Mouse (Mus musculus): Measurements from ENCODE around the gene Apon. TPM values are rescaled to one million over a fixed set of nuclear protein-coding genes. Genes with fewer than 3 reads are reported as not detected.
"Not testable (repeated sequence)": the region's sequence is repeated elsewhere in the genome, so short reads cannot be mapped to it uniquely, and the experiment has no call there.

Gene Apon
- total RNA-seq, 2 experiments from 2014 or later: 0.20 TPM; not detected in 1

DNA sequence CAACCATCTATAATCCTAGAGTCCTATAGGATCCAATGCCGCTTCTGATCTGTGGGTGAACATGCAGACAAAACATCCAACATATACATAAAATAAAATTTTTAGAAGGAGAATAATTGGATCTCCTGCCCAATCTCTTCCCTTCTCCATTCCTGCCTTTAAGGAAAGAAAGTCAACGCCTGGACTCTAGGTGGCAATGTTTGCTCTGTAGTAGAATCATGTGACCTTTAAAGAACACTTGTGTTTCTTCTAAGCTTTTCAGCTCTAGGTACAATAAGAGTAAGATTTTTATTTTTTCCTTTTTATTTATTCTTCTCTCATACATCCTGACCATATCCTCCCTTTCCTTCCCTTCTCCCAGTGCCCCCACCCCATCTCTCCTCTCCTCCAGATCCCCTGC is 18.0 kb downstream of the Apon start:
- peak in 1 of 2 experiments; percentile 26 for DNase-seq
- intact Hi-C loops (cut with DNase I): loop anchor here (5.0 kb wide), 1 partner anchor 130 kb away; no protein-coding TSS in a partner anchor

DNA sequence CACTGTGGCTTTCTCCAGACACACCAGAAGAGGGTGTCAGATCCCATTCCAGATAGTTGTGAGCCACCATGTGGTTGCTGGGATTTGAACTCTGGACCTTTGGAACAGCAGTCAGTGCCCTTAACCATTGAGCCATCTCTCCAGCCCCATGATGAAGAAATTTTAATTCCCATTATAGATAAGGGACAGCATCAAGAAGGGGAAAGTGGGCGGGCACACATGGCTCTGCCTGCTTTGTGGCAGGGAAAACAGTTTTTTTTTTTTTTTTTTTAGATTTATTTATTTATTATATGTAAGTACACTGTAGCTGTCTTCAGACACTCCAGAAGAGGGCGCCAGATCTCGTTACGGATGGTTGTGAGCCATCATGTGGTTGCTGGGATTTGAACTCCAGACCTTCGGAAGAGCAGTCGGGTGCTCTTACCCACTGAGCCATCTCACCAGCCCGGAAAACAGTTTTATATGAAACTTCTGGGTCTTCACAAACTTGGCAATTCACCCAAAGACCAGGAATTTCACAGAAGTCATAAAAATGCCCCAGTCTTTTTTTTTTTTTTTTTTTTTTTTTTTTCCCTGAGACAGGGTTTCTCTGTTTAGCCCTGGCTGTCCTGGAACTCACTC is 19.0 kb downstream of the Apon start:
- intact Hi-C loops (cut with DNase I): loop anchor here (5.0 kb wide), 1 partner anchor 131 kb away; no protein-coding TSS in a partner anchor
- DNase-seq: not testable (repeated sequence)

DNA sequence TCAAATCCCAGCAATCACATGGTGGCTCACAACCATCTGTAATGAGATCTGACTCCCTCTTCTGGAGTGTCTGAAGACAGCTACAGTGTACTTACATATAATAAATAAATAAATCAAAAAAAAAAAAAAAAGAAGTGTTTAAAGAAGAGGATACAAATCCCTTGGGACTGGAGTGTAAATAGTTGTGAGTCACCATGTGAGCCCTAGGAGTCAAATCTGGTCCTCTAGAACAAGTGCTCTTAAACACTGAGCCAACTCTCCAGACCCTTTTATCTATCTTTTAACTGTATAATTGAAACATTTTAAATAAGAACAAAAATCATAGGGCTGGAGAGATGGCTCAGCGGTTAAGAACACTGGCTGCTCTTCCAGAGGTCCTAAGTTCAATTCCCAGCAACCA is 21.5 kb downstream of the Apon start:
- DNase-seq; intact Hi-C loops (cut with DNase I): not testable (repeated sequence)

DNA sequence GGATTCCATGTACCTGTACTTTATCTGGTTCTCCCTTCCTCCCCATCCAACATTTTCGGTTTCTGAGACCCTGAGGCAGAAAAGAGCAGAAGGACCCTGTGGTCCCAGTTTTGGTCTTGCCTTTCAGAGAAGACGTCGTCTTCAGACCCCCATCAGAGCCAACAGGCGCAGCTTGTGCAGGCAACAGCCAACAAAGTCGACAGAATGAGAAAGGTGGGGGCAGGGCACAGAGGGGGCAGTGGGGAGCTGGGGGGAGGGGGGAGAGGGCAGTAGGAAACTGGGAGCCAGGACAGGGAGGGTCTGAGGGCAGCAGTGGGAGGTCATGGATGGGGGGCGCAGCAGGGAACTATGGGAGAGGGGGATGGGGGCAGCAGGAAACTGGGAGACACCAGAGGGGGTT is 24.3 kb downstream of the Apon start:
- intact Hi-C loops (cut with DNase I): no loop called here
- DNase-seq: no peak

DNA sequence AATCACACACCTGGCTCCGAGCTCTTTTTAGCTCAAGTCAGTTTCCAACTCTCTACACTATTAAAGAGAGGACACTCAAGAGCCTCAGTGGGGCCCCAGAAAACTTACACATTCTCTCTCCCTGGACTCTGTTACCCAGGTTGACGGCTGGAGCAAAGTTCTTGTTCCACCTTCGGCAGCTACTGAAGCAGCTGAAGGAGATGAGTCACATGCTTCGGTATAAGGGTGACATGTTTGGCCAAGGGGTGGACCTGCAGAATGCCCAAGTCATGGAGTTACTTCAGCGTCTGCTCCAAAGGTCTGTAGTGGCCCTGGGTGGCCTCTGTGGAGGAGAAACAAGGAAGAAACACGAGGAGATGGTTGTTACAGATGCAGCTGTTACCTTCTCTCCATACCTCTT is 27.0 kb downstream of the Apon start:
- intact Hi-C loops (cut with DNase I): no loop called here
- DNase-seq: no peak

DNA sequence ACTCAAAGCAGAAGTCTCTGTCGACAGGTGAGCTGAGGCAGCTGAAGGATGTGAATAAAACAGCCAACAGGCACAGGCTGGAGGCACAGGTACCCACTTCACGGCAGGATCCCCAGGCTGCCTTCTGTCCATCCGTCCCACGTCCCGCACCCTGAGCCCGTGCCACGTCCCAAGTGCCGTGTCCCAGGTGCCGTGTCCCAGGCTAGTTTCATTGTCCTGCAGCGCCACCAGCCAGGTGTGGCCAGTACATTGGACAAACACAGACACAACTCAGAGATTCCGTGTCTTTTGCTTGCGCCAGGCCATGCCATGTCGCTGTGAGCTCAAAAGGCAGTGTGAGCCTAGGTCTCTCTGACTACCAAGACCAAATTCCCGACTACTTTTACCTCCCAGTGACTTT is 27.8 kb downstream of the Apon start:
- intact Hi-C loops (cut with DNase I): no loop called here
- no peak for DNase-seq

DNA sequence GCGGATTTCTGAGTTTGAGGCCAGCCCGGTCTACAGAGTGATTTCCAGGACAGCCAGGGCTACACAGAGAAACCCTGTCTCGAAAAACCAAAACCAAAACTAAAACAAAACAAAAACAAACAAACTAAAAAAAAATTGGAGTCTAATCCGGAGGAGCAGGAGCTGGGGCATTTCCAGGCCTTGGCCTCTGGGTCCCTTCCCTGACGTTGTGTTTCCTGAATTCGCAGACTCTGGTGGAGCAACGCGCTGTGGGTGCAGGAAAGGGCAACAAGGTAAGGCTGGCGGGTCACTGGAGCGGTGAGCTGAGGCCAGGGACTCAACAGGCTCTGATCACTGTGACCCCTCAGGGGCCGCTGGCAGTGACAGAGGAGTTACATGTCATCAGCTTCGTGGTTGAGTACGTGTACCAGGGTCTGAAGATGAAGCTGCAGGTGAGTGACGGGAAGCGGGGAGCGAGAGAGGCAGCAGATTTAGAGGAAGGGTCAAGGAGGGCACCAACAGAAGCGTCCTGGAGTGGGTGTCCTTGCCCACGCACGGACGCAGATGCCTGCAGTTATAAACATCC is 29.1 kb downstream of the Apon start:
- intact Hi-C loops (cut with DNase I): no loop called here
- DNase-seq: no peak

DNA sequence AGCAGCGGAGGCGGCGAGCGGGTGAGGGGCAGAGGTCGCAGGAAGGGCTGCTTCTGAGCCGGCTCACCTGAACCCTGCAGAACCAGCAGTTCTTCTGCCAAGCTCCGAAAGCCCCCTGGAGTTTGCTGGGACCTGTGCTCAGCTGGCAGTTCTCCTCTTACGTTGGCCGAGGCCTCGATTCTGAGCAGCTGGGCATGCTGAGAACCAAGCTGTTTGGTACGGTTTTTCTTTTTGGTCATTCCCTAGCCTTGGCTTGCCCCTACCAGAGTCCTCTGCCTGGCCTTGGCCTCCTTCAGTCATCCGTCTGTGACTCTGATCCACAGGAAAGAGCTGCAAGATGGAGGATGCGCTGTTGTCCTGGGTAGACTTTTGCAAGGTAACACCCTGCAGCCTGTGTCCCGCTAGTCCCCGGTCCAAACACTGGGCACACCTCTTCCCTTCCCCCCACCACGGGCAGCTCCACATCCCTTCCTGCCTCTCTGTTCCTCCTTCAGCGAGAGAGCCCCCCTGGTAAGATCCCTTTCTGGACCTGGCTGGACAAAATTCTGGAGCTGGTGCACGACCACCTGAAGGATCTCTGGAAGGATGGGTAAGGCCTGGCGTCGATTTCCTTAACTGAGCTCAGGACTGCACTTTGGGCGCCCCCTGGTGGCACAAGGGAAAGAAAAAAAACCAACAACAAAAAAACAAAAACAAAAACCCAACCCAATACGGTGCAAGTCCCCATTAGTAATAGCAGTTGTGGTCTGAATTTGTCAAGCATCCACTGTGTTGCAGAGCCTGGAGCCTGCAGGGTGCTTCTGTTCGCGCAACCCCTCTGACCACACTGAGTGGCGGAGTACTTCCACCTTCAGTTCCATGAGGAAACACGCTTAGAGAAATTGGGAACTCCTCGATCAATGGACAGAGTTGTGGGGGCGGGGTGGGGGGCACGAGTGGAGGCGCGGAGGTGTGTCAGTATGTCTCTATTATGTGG is 30.0 kb downstream of the Apon start:
- DNase-seq: peak; percentile 59 to 82
- intact Hi-C loops (cut with DNase I): loop anchor here (1.0 kb wide), 1 partner anchor 71 kb away; no protein-coding TSS in a partner anchor

DNA sequence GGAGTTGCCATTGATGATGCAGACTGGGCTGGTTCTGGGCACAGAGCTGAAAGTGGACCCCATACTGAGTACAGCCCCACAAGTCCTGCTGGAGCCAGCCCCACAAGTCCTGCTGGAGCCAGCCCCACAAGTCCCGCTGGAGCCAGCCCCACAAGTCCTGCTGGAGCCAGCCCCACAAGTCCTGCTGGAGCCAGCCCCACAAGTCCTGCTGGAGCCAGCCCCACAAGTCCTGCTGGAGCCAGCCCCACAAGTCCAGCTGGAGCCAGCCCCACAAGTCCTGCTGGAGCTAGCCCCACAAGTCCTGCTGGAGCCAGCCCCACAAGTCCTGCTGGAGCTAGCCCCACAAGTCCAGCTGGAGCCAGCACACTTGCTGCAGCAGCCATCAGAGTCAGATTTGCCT is 36.7 kb downstream of the Apon start:
- intact Hi-C loops (cut with DNase I): loop anchor here (10.0 kb wide), 1 partner anchor 176 kb away; no protein-coding TSS in a partner anchor
- DNase-seq: peak; percentile 53 to 65

DNA sequence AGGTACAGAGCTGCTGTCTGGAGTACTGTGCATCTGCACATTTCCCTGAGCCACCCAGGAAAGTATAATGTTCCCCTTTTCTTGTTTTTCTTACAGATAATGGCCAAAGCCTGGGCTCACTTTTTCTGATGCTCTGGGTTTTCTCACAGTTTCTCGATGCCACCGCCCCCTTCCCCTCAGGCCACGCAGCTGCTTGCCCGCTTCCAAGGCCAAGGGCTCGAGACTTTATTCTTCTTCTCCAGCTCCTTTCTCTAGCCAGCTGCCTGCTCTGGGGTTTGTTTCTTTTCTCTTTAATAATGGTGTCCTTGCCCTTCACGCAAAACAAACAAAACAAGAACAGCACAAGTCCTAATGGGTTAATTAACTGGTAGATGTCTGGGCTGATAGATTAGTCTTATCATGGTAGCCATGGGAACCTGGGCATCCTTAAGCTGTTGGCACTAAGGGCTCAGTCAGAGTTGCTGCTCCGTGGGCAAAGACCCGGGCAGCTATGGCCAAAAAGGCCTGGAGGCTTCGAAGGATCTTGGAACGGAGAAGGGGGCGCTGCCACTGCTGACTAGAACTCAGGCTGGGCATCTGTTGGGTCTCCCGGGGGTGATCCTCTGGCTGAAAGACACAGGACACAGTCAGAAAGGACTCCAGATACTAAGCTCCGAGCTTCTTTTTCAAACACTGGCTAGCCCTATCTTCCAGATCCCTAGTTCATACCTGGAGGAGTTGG is 42.6 kb downstream of the Apon start:
- intact Hi-C loops (cut with DNase I): loop anchor here (10.0 kb wide), 1 partner anchor 182 kb away; no protein-coding TSS in a partner anchor
- DNase-seq: no peak

DNA sequence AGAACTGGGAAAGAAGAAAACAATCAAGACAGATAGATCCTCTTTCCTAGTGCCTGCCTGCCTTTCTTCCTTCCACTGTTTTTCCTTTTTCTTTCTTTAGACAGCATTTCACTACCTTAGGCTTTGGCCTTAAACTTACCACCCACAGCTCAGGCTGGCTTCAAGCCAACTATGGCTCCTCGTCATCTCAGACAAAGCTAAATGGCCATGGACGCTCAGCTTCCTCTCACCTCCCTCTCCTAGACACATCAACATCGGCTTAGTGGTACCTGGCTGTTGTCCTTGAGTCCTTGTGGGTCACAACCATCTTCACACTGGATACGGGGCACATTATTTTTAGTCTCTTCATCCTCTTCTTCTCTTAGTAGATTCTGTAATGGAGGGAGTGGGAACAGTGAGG is 43.3 kb downstream of the Apon start:
- DNase-seq: peak in 1 of 2 experiments; percentile 23
- intact Hi-C loops (cut with DNase I): loop anchor here (10.0 kb wide), 1 partner anchor 182 kb away; no protein-coding TSS in a partner anchor

DNA sequence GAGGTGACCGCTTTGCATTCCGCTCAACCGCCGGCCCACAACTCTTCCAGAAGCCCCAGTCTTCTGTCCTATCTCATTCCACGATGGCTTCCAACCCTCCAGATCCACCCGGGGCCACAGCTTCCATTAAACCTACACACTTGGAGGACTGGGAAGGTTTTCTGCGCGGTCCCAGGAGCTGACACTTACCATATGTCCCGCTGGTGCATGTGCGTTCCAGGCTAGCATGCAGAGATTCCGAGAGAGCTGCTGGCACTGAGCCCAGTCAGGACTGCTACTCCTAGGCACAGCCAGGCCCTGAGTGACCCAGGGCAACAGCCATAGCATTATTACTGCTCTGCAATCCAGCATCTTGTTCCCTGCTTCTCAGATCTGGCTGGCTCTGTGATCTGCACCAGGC is 43.7 kb downstream of the Apon start:
- peak; percentile 67 to 73 for DNase-seq
- intact Hi-C loops (cut with DNase I): loop anchor here (10.0 kb wide), 1 partner anchor 183 kb away; no protein-coding TSS in a partner anchor

DNA sequence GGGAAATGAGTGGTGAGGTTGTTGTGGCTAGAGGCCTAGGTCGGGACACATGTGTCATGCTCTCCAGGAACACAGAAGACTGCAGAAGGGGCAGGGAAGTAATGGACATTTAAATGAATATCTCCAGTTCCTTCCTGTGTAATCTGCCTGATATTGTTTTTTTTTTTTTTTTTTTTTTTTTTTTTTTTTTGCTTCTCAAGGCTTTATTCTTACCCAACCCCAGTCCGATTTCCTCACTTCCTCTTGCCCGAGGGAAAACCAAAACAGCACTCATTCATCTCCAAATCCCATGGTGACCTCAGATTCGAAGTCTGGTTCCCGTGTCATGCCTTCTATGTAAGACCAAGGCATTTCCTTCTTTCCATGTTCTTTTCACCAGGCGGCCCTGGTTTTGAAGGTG is 44.3 kb downstream of the Apon start:
- no peak for DNase-seq
- intact Hi-C loops (cut with DNase I): loop anchor here (10.0 kb wide), 1 partner anchor 183 kb away; no protein-coding TSS in a partner anchor

DNA sequence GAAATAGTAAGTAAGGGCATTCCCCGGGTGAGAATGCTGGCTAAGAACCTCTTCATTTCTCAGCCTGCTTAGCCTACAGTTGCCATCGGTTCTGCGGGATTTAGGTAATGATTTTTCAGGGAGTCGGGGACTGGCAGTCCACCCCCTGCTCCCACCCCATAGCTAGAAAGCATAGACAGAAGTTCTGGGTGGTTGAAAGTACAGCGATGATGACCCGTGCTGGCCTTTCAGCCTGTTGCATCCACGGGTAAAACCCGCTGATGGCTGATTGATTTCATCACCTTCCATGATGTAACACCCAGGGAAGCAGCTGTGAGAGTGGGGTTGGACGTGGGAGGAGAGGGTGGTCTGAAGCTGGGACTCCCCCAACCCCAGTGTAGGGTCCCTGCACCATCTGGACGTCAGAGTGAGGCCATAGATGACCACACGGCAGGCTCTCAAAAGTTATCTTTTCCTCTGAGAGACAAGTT is 44.8 kb downstream of the Apon start, which contains the start of gene Il23a:
Il23a (minus strand) TSS at position 51 of the 470 bp plus-strand sequence.
- intact Hi-C loops (cut with DNase I): loop anchor here (10.0 kb wide), 1 partner anchor 184 kb away; no protein-coding TSS in a partner anchor
- no peak for DNase-seq

DNA sequence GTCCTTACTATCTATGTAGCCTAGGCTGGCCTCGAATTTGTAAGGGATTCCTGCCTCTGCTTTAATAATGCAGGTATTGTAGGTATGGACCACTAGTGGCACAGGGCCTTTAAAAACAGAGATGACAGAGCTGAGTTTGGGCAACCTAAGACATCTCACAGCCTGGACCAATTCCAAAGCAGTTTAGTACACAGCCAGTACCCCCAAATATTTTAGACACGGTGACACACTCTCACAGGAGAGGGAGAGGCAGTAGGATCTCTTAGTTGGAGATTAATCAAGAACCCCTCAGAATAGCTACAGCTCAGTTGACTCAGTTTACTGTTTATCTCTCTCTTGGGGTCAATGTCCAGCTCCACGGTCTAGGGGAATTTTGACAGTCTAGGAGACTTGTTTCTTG is 48.5 kb downstream of the Apon start:
- no peak for DNase-seq
- intact Hi-C loops (cut with DNase I): no loop called here

DNA sequence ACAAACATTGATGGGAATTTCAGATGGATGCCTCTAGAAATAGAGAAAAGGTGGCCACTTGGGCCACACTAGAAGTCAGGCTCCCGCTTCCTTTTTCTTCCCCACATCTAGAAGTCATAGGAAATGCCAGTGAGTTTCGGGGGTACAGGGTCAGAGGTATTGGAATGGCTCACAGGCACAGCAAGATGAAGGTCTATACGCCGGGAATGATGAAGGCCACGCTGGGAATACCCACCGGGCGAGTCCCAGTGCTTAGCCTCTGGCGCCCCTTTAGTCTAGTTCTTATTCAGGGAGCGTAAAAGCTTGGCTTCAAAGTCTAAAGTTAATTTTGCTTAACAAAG is 48.9 kb downstream of the Apon start:
- no peak for DNase-seq
- intact Hi-C loops (cut with DNase I): no loop called here

DNA sequence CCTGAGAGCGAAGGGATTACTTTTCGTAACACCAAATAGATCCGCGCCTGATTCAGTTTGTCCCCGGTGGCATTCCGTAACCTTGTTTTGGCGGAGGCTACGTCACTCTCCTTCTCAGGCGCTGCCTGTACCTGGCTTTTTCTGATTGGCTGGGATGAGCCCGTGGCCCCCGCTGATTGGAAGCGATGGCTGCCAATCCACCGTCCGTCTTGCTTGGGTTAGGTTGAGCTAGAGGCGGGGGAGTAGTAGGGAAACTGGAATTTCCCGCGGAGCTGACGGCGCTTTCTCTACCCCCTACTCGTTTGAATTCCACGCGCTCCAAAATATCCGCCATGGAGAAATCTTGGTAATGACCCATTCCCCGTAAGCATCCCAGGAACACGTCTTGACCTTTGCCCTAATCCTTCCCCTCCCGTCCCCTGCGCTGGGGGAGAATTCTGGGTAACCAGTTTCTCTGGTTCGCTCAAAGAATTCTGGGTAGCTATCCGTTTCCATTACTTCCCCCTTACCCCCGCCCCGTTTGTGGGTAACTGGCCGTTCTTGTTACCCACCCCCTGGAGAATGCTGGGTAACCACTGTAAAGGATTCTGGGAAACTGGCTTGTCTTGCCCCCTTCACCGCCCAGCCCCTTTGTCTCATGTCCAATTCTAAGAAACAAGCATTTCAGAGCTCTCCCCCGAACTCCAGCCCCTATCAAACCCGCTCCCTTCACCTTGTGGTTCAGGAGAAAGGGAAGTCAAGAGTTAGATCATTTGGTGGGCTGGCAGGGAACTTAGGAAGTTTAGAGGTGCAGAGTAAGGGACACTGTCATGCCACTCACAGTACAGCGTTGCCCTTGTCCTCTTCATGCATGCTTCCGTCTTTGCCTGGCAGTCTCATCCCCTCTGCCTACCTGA is 49.5 kb downstream of the Apon start, which contains the start of gene Pan2:
Pan2 (plus strand) TSS at position 210 of the 896 bp plus-strand sequence.
- DNase-seq: peak; percentile 100
- intact Hi-C loops (cut with DNase I): no loop called here
